12 mouse cellular contexts compared by ENCODE assay signal in the genomic region with DNA sequence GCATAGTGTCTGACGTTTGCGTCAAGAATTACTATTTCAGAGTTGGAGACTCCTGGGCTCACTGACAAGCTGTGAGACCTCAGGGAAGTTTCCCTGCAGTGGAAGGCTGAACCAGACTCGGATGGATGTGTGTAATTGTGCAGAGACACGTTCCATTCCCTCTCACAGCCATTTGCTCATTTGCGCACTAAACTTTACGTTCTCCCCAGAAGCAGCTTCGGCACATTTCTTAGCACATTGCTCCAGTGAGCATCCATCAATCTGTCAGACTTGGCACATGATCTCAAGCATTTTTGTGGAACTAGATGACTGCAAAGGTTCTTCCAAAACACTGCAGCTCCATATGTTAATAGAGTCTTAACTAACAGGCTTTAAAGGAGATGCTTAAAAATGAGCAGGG. TPM values are rescaled to one million over a fixed set of nuclear protein-coding genes. Genes with fewer than 3 reads are reported as not detected.
DNase-seq lines count a peak whose midpoint lies in the region; ATAC-seq lines count a peak whose summit lies in the region.
"Had no signal": no experiment of that assay in that cellular context is flagged by ENCODE, and none has a peak within 500 bp of the region (broad histone marks: within the 10 kb centered on the region; RNA-seq: fewer than 3 reads in every experiment).

No protein-coding gene starts in this region.

- ATAC-seq in monocyte, adult 5-6 weeks (replicated peaks; ENCODE audit: insufficient number of reproducible peaks, low FRiP score, low TSS enrichment, poor library complexity, severe bottlenecking), result no peak

- intact Hi-C loops in left cerebral cortex, postnatal 14 days (cut with DNase I), result loop anchor here (2.0 kb wide), 1 partner anchor 43 kb away; no protein-coding TSS in a partner anchor

- peak; percentile 6 for DNase-seq in left cerebral cortex, postnatal 14 days (ENCODE audit: low spot score in 2 of 2)
- no peak for DNase-seq in left cerebral cortex, adult 9 months (ENCODE audit: low spot score in 2 of 2)
- DNase-seq in NIH3T3 (ENCODE audit: low read depth), result peak; percentile 9
- DNase-seq in adipocyte (ENCODE audit: low spot score), result peak; percentile 12
- DNase-seq in layer of hippocampus, adult 9-11 months, result peak; percentile 48
- DNase-seq in Muller cell, postnatal 12 days (ENCODE audit: inconsistent ontology term), result no peak
- DNase-seq: cerebellum, adult 9-10 months; gastrocnemius, postnatal 25 days; kidney, adult 11 months; kidney, postnatal 25 days; liver, embryonic 13.5 days had no signal

RNA-seq across cellular contexts. Expression of a gene that starts 24.0 kb away (rescaled TPM):
- total RNA-seq in left cerebral cortex, postnatal 14 days (2021), result 10 to 100 TPM; 20.0 to 21.3 TPM
- 0.19 to 0.53 TPM (median 0.29 TPM) in 3 replicates for total RNA-seq in monocyte, adult 5-6 weeks (2017)

Comparison
In these comparisons a context has a peak if more than half of its experiments do, and no peak if none do; other contexts are left out.
1. DNase-seq: peak in left cerebral cortex, postnatal 14 days (2 of 2), NIH3T3 (single experiment), adipocyte (single experiment) and layer of hippocampus, adult 9-11 months (single experiment); none in left cerebral cortex, adult 9 months (0 of 2) and Muller cell, postnatal 12 days (single experiment).
2. RNA of a gene that starts 24.0 kb away (total RNA-seq): 20.0 to 21.3 TPM in left cerebral cortex, postnatal 14 days; 0.19 to 0.53 TPM in monocyte, adult 5-6 weeks; every median in the first group is over 10 times any median in the second.